Mouse (Mus musculus) neutrophil, adult 59 days (primary cell): ENCODE measurements around the gene Olfr1555-ps1. TPM values are rescaled to one million over a fixed set of nuclear protein-coding genes. Genes with fewer than 3 reads are reported as not detected.

ENCODE experiments used
- total RNA-seq, 2 experiments: library from RNA; stranded (reverse); gene quantifications; 1 replicate in 1 of 2; 2 replicates in 1 of 2; pipeline ENCODE4 v1.2.4; 2023

Olfr1555-ps1 gene
- total RNA-seq = not detected

GRCm38 (mm10) chr19:12170062-12170599, at the start of gene Olfr1555-ps1:
Olfr1555-ps1 (minus strand) TSS chr19:12170112.

GRCm38 (mm10) chr19:12200334-12200733, 30.4 kb upstream of the Olfr1555-ps1 start, which contains the start of gene Olfr1431:
Olfr1431 (plus strand) TSS chr19:12200634.

DNA sequence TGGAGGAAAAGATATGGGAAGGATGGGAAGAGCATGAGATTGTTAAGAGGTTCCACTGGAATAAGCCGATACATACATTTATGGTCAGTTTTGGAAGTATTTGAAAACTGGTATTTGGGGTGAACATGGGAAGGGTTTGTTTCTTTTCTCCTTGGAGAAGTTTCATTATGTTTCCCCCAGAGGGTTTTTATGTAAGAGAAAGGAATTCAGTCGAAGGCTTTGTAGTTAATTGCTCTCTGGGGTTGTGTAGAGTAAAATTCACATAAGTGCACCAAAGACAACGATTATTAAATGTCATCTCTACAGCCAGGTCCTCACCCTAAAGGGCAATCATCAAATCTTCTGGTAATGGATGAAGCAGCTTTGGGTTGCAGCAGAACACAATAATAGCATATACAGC, 46.8 kb downstream of the Olfr1555-ps1 start, which contains the start of gene Olfr76:
Gene Olfr76, minus strand, starts transcription at position 101 of the 400 bp plus-strand sequence.

GRCm38 (mm10) chr19:12115797-12116196, 54.1 kb downstream of the Olfr1555-ps1 start, which contains the start of gene Olfr1428:
Olfr1428 (minus strand) TSS chr19:12115897.

Other genes starting within 250 kb of the Olfr1555-ps1 start
- 10 to 100 TPM; 40.7 to 41.3 TPM for gene Osbp, start 204.2 kb downstream of the Olfr1555-ps1 start, total RNA-seq
- gene Olfr1423, start 128.8 kb downstream of the Olfr1555-ps1 start, total RNA-seq = not detected
- not detected for gene Olfr1424, start 107.4 kb downstream of the Olfr1555-ps1 start, total RNA-seq
- gene Olfr1425, start 92.4 kb downstream of the Olfr1555-ps1 start, total RNA-seq = not detected
- not detected for gene Olfr1426, start 78.1 kb downstream of the Olfr1555-ps1 start, total RNA-seq
- gene Olfr1427, start 66.8 kb downstream of the Olfr1555-ps1 start, total RNA-seq = not detected
- gene Olfr1428, start 54.2 kb downstream of the Olfr1555-ps1 start, total RNA-seq = not detected
- gene Olfr76, start 46.9 kb downstream of the Olfr1555-ps1 start, total RNA-seq = not detected
- gene Olfr1431, start 30.5 kb upstream of the Olfr1555-ps1 start, total RNA-seq = not detected
- not detected for gene Olfr1432, start 62.5 kb upstream of the Olfr1555-ps1 start, total RNA-seq
- not detected for gene Olfr262, start 71.5 kb upstream of the Olfr1555-ps1 start, total RNA-seq
- gene Olfr235, start 90.9 kb upstream of the Olfr1555-ps1 start, total RNA-seq = not detected
- gene Olfr1434, start 109.7 kb upstream of the Olfr1555-ps1 start, total RNA-seq = not detected
- gene Olfr1436, start 129.0 kb upstream of the Olfr1555-ps1 start, total RNA-seq = not detected
- not detected for gene Olfr1437, start 155.0 kb upstream of the Olfr1555-ps1 start, total RNA-seq
- gene Olfr1438-ps1, start 165.8 kb upstream of the Olfr1555-ps1 start, total RNA-seq = not detected
- not detected for gene Olfr1440, start 217.2 kb upstream of the Olfr1555-ps1 start, total RNA-seq
- not detected for gene Olfr1441, start 247.3 kb upstream of the Olfr1555-ps1 start, total RNA-seq